Mouse (Mus musculus): ENCODE measurements around the gene Gm20388.

DNA sequence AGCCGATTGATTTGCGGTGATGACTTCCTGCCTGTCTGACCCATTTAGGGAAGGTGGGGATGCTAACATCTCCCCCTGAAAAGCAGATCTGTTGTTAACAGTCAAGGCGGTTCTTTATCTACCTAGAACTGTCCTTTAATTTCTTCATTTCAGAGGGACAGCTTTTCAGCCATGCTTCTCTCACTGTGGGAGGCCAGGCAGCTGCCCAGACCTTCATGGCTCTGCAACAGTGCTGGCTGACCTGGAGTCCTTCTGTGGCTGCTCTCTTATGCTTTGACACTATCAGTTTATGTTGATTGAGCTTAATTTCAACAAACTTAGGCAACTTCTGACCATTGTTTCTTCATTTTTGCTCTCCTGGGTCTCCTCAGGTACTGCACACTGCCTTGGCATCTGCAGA is 2969.7 kb downstream of the Gm20388 start:
- no peak for TF ChIP-seq POLR2A (IDR thresholded peaks at IDR 0.05; ENCODE audit: insufficient read depth, low read depth, low read length)
- no peak for TF ChIP-seq CTCF (IDR thresholded peaks at IDR 0.05; ENCODE audit: insufficient read depth, low read depth, low read length)

Data from olfactory bulb, adult 2 months (tissue).